Mouse (Mus musculus): ENCODE measurements around the gene Tex13a. TPM values are rescaled to one million over a fixed set of nuclear protein-coding genes. Genes with fewer than 3 reads are reported as not detected.
A peak's percentile ranks its signal among the peaks of the same experiment; 100 is the strongest.

Tex13a gene
- polyA plus RNA-seq (2014; fragmentation: Nextera tagmentation; extraction: Ambion mirVana): not detected in 2 replicates

DNA sequence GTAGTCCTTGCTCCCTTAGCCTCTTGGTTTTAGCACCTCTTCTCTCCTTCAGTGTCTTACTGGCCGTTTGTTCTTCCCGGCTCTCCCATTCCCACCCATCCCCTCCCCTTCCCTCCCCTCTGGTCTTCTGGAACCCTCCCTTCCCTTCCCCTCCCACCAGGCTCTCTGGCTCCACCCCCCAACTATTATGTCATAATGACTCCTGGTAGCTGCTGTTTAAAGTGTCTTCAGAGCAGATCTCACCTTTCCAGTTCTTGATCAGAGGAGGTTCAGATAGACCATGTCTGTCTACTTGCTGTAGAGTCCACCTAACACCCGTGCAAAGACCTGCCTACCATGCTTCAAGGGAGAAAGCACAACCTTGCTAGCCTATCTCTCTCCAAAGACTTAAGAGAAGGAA is at the start of gene Tex13a:
Tex13a (minus strand) TSS at position 101 of the 400 bp plus-strand sequence.
- Histone ChIP-seq H3K27ac (replicated peaks; ENCODE audit: low read depth, low read length) (no peak within 1 kb of the TSS), H3K9me3 (replicated peaks; ENCODE audit: control insufficient read depth, low read length) (no peaks in the 10 kb centered on the region), H3K4me2 (ENCODE audit: low read depth, low read length) (no peak within 1 kb of the TSS), H3K4me3 (ENCODE audit: low read depth, low read length) (no peak within 1 kb of the TSS), H3K27me3 (ENCODE audit: control insufficient read depth, insufficient read depth, low read length) (no peaks in the 10 kb centered on the region), H3K36me3 (replicated peaks; ENCODE audit: control insufficient read depth, insufficient read depth, low read depth, low read length) (no peaks in the 10 kb centered on the region), H3K9ac (replicated peaks; ENCODE audit: low read length) (no peak within 1 kb of the TSS), H3K4me1 (ENCODE audit: control insufficient read depth, insufficient read depth, low read length) (no peaks in the 10 kb centered on the region)
- ATAC-seq (replicated peaks; ENCODE audit: insufficient number of reproducible peaks, low FRiP score, low TSS enrichment, low read depth): no peak
- WGBS: 93% methylated on average over 3 of the region's 3 CpGs
- DNase-seq (ENCODE audit: low spot score): no peak

DNA sequence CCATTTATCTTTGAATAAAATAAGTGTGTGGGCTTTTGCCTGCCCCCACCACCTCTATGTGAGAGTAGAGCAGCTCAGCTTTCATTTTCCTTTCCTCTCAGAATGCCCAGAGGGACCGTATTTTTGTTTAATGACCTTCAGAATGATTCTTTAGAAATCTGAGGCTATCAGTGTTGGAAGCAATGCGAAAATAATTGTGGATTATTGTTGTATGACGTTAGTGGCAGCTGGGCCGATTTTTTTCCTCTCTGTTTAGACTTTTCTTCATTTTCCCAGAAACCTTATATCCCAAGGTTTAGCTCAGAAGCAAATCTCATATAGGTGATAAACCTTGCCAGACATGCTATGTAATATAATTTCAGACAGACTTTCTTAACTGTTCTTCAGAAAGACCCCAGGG is 25.2 kb upstream of the Tex13a start:
- Histone ChIP-seq H3K4me2 (ENCODE audit: low read depth, low read length) (no peak overlapping the region), H3K4me1 (ENCODE audit: control insufficient read depth, insufficient read depth, low read length) (no peaks in the 10 kb centered on the region), H3K9me3 (replicated peaks; ENCODE audit: control insufficient read depth, low read length) (no peaks in the 10 kb centered on the region), H3K4me3 (ENCODE audit: low read depth, low read length) (no peak overlapping the region), H3K27ac (replicated peaks; ENCODE audit: low read depth, low read length) (no peak overlapping the region), H3K9ac (replicated peaks; ENCODE audit: low read length) (no peak overlapping the region), H3K27me3 (ENCODE audit: control insufficient read depth, insufficient read depth, low read length) (no peaks in the 10 kb centered on the region), H3K36me3 (replicated peaks; ENCODE audit: control insufficient read depth, insufficient read depth, low read depth, low read length) (no peaks in the 10 kb centered on the region)
- 42% methylated on average over 4 of the region's 4 CpGs for WGBS
- DNase-seq (ENCODE audit: low spot score) (peak; percentile 10), ATAC-seq (replicated peaks; ENCODE audit: insufficient number of reproducible peaks, low FRiP score, low TSS enrichment, low read depth) (no peak)

DNA sequence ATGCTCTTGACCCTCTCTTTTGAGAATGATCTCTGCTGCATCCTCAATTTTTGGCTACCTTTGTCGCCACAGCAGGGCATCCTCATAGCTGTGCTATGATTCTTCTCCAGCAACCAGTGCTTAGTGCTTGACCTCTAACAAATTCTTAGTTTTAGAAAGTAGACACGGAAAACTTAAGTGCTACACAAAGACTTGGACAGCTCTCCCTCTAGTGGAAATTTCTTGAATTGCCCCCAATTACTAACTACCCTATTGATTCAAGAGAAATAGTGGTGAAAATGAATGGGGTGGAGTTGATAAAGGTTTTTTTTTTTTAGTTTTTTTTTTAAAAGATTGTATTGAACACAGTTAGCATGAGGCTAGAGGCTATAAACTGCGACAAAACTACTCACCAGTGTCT is 39.2 kb downstream of the Tex13a start:
- Histone ChIP-seq H3K4me1 (ENCODE audit: control insufficient read depth, insufficient read depth, low read length) (no peaks in the 10 kb centered on the region), H3K9me3 (replicated peaks; ENCODE audit: control insufficient read depth, low read length) (no peaks in the 10 kb centered on the region), H3K4me2 (ENCODE audit: low read depth, low read length) (no peak overlapping the region), H3K27me3 (ENCODE audit: control insufficient read depth, insufficient read depth, low read length) (no peaks in the 10 kb centered on the region), H3K27ac (replicated peaks; ENCODE audit: low read depth, low read length) (no peak overlapping the region), H3K36me3 (replicated peaks; ENCODE audit: control insufficient read depth, insufficient read depth, low read depth, low read length) (no peaks in the 10 kb centered on the region), H3K4me3 (ENCODE audit: low read depth, low read length) (no peak overlapping the region), H3K9ac (replicated peaks; ENCODE audit: low read length) (no peak overlapping the region)
- DNase-seq (ENCODE audit: low spot score): peak; percentile 66
- no peak for ATAC-seq (replicated peaks; ENCODE audit: insufficient number of reproducible peaks, low FRiP score, low TSS enrichment, low read depth)
- WGBS: 13% methylated on average over 3 of the region's 3 CpGs

Measured in embryonic facial prominence, embryonic 11.5 days (tissue).